Mouse (Mus musculus): ENCODE measurements at regions not wholly inside any gene's neighbourhood (a gene's known extent, or its start where the extent isn't known, plus 50 kb on each side); places are given as distances from the start of the nearest gene placed in this dataset.

GRCm38 (mm10) chrX:133505683-133506082 is 183.1 kb downstream of the Pcdh19 start:
- DNase-seq (ENCODE audit: low spot score in 2 of 2) = no peak
- intact Hi-C loops (cut with DNase I) = no loop called here

- no peak for DNase-seq (ENCODE audit: low spot score in 2 of 2)
- intact Hi-C loops (cut with DNase I) = no loop called here
Observed at GRCm38 (mm10) chrX:133461867-133462266, 226.9 kb downstream of the Pcdh19 start.

GRCm38 (mm10) chrX:133447417-133447816 is 241.4 kb downstream of the Pcdh19 start:
- intact Hi-C loops (cut with DNase I) = no loop called here

GRCm38 (mm10) chrX:133402446-133402845 is 286.3 kb downstream of the Pcdh19 start:
- DNase-seq (ENCODE audit: low spot score in 2 of 2) = peak in 1 of 2 experiments; percentile 3
- intact Hi-C loops (cut with DNase I) = no loop called here

More at GRCm38 (mm10) chrX:133447417-133447816, 241.4 kb downstream of the Pcdh19 start:
- DNase-seq (ENCODE audit: low spot score in 2 of 2) = no peak

- intact Hi-C loops (cut with DNase I) = no loop called here
Observed at GRCm38 (mm10) chrX:133387791-133388190, 301.0 kb downstream of the Pcdh19 start.

GRCm38 (mm10) chrX:133373960-133374359 is 314.8 kb downstream of the Pcdh19 start:
- no peak for DNase-seq (ENCODE audit: low spot score in 2 of 2)
- intact Hi-C loops (cut with DNase I) = no loop called here

More at GRCm38 (mm10) chrX:133387791-133388190, 301.0 kb downstream of the Pcdh19 start:
- no peak for DNase-seq (ENCODE audit: low spot score in 2 of 2)

GRCm38 (mm10) chrX:133373047-133373446 is 315.7 kb downstream of the Pcdh19 start:
- no peak for DNase-seq (ENCODE audit: low spot score in 2 of 2)
- intact Hi-C loops (cut with DNase I) = no loop called here

- intact Hi-C loops (cut with DNase I) = no loop called here
- no peak for DNase-seq (ENCODE audit: low spot score in 2 of 2)
Observed at GRCm38 (mm10) chrX:133372411-133372810, 316.4 kb downstream of the Pcdh19 start.

GRCm38 (mm10) chrX:133360739-133361138 is 328.0 kb downstream of the Pcdh19 start:
- DNase-seq (ENCODE audit: low spot score in 2 of 2) = no peak
- intact Hi-C loops (cut with DNase I) = no loop called here

Measured in left cerebral cortex, postnatal 36 days (tissue).